Mouse (Mus musculus): ENCODE data around the gene Ipo13. TPM values are rescaled to one million over a fixed set of nuclear protein-coding genes. Genes with fewer than 3 reads are reported as not detected.

The Ipo13 gene
- polyA plus RNA-seq, 1 experiment, result 62.2 TPM

- Histone ChIP-seq H3K36me3 (ENCODE audit: control insufficient read depth, insufficient read depth) (peaks cover 43% of the 10 kb centered on the region), H3K4me2 (ENCODE audit: low read depth) (no peak overlapping the region), H3K4me3 (no peak overlapping the region), H3ac (ENCODE audit: control insufficient read depth, insufficient read length) (no peak overlapping the region), H3K27me3 (ENCODE audit: control insufficient read depth, insufficient read depth, insufficient read length) (no peaks in the 10 kb centered on the region), H3K79me2 (ENCODE audit: control insufficient read depth, insufficient read depth) (no peaks in the 10 kb centered on the region)
- no peak for TF ChIP-seq TCF12 (IDR thresholded peaks at IDR 0.05; ENCODE audit: insufficient read depth, poor library complexity, severe bottlenecking)
- TF ChIP-seq POLR2AphosphoS2 (IDR thresholded peaks at IDR 0.05; ENCODE audit: insufficient read length, low read depth), result no peak
- no peak for TF ChIP-seq SRF (IDR thresholded peaks at IDR 0.05; ENCODE audit: control insufficient read depth, insufficient read length, low read depth)
- TF ChIP-seq TCF3 (IDR thresholded peaks at IDR 0.05; ENCODE audit: insufficient read length, low read depth), result no peak
- TF ChIP-seq USF1 (IDR thresholded peaks at IDR 0.05; ENCODE audit: low read depth), result no peak
- TF ChIP-seq CEBPB (IDR thresholded peaks at IDR 0.05; ENCODE audit: insufficient read depth, poor library complexity, severe bottlenecking), result no peak
- no peak for TF ChIP-seq MAX (IDR thresholded peaks at IDR 0.05; ENCODE audit: low read depth)
- TF ChIP-seq MYOG (IDR thresholded peaks at IDR 0.05; ENCODE audit: control insufficient read depth in 1 of 3, insufficient read depth in 1 of 3, insufficient read length in 2 of 3, low read depth in 2 of 3), result no peak
- no peak for TF ChIP-seq MYOD1 (IDR thresholded peaks at IDR 0.05; ENCODE audit: control insufficient read depth in 1 of 3, insufficient read length in 2 of 3, low read depth in 2 of 3)
- no peak for TF ChIP-seq REST (IDR thresholded peaks at IDR 0.05; ENCODE audit: insufficient read depth, insufficient read length)
Observed at GRCm38 (mm10) chr4:117898111-117898510, 16.7 kb downstream of the Ipo13 start.

- TF ChIP-seq MYOD1 (IDR thresholded peaks at IDR 0.05; ENCODE audit: control insufficient read depth in 1 of 3, insufficient read length in 2 of 3, low read depth in 2 of 3) (no peak), CEBPB (IDR thresholded peaks at IDR 0.05; ENCODE audit: insufficient read depth, poor library complexity, severe bottlenecking) (no peak), POLR2A (IDR thresholded peaks at IDR 0.05; ENCODE audit: insufficient read length, low read depth) (no peak), USF1 (IDR thresholded peaks at IDR 0.05; ENCODE audit: low read depth) (no peak), MYOG (IDR thresholded peaks at IDR 0.05; ENCODE audit: control insufficient read depth in 1 of 3, insufficient read depth in 1 of 3, insufficient read length in 2 of 3, low read depth in 2 of 3) (no peak), TCF12 (IDR thresholded peaks at IDR 0.05; ENCODE audit: insufficient read depth, poor library complexity, severe bottlenecking) (no peak), TCF3 (IDR thresholded peaks at IDR 0.05; ENCODE audit: insufficient read length, low read depth) (no peak), SRF (IDR thresholded peaks at IDR 0.05; ENCODE audit: control insufficient read depth, insufficient read length, low read depth) (no peak), REST (IDR thresholded peaks at IDR 0.05; ENCODE audit: insufficient read depth, insufficient read length) (no peak), MAX (IDR thresholded peaks at IDR 0.05; ENCODE audit: low read depth) (no peak), E2F4 (IDR thresholded peaks at IDR 0.05; ENCODE audit: insufficient read depth) (no peak), POLR2AphosphoS2 (IDR thresholded peaks at IDR 0.05; ENCODE audit: insufficient read length, low read depth) (no peak)
- Histone ChIP-seq H3K27me3 (ENCODE audit: control insufficient read depth, insufficient read depth, insufficient read length) (no peaks in the 10 kb centered on the region), H3K4me2 (ENCODE audit: low read depth) (no peak overlapping the region), H3ac (ENCODE audit: control insufficient read depth, insufficient read length) (no peak overlapping the region), H3K79me2 (ENCODE audit: control insufficient read depth, insufficient read depth) (no peaks in the 10 kb centered on the region), H3K4me3 (no peak overlapping the region), H3K36me3 (ENCODE audit: control insufficient read depth, insufficient read depth) (peaks cover 30% of the 10 kb centered on the region)
Observed at GRCm38 (mm10) chr4:117896031-117896430, 18.8 kb downstream of the Ipo13 start.

DNA sequence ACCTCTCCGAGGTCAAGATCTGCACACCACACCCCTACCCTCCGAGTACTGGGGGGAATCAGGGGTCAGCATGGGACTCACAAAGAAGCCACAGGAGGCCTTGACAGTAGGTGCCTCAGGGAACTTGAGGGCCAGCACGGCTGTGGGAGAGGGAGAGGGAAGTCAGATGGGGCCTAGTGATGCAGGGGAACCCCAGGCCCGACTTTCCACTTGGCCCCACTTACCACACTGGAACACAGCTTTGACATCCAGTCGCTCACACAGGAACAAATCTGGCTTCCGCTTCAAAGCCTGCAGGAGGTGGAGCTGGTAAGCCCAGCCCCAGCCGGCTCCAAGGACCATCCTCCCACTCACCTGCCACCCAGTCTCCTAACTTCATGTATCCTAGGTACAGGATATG lies 19.5 kb downstream of the Ipo13 start:
- Histone ChIP-seq H3K36me3 (ENCODE audit: control insufficient read depth, insufficient read depth) (peaks cover 30% of the 10 kb centered on the region), H3K4me2 (ENCODE audit: low read depth) (no peak overlapping the region), H3ac (ENCODE audit: control insufficient read depth, insufficient read length) (no peak overlapping the region), H3K79me2 (ENCODE audit: control insufficient read depth, insufficient read depth) (no peaks in the 10 kb centered on the region), H3K4me3 (no peak overlapping the region), H3K27me3 (ENCODE audit: control insufficient read depth, insufficient read depth, insufficient read length) (no peaks in the 10 kb centered on the region)
- no peak for TF ChIP-seq E2F4 (IDR thresholded peaks at IDR 0.05; ENCODE audit: insufficient read depth)
- TF ChIP-seq CEBPB (IDR thresholded peaks at IDR 0.05; ENCODE audit: insufficient read depth, poor library complexity, severe bottlenecking), result no peak
- TF ChIP-seq REST (IDR thresholded peaks at IDR 0.05; ENCODE audit: insufficient read depth, insufficient read length), result no peak
- no peak for TF ChIP-seq USF1 (IDR thresholded peaks at IDR 0.05; ENCODE audit: low read depth)
- TF ChIP-seq MYOD1 (IDR thresholded peaks at IDR 0.05; ENCODE audit: control insufficient read depth in 1 of 3, insufficient read length in 2 of 3, low read depth in 2 of 3), result no peak
- TF ChIP-seq TCF12 (IDR thresholded peaks at IDR 0.05; ENCODE audit: insufficient read depth, poor library complexity, severe bottlenecking), result no peak
- TF ChIP-seq SRF (IDR thresholded peaks at IDR 0.05; ENCODE audit: control insufficient read depth, insufficient read length, low read depth), result no peak

GRCm38 (mm10) chr4:117894601-117895000 lies 20.2 kb downstream of the Ipo13 start:
- Histone ChIP-seq H3K36me3 (ENCODE audit: control insufficient read depth, insufficient read depth) (peaks cover 25% of the 10 kb centered on the region), H3ac (ENCODE audit: control insufficient read depth, insufficient read length) (no peak overlapping the region)
- TF ChIP-seq SRF (IDR thresholded peaks at IDR 0.05; ENCODE audit: control insufficient read depth, insufficient read length, low read depth) (no peak), MYOD1 (IDR thresholded peaks at IDR 0.05; ENCODE audit: control insufficient read depth in 1 of 3, insufficient read length in 2 of 3, low read depth in 2 of 3) (no peak), MAX (IDR thresholded peaks at IDR 0.05; ENCODE audit: low read depth) (no peak), TCF12 (IDR thresholded peaks at IDR 0.05; ENCODE audit: insufficient read depth, poor library complexity, severe bottlenecking) (no peak), REST (IDR thresholded peaks at IDR 0.05; ENCODE audit: insufficient read depth, insufficient read length) (no peak), E2F4 (IDR thresholded peaks at IDR 0.05; ENCODE audit: insufficient read depth) (no peak), USF1 (IDR thresholded peaks at IDR 0.05; ENCODE audit: low read depth) (no peak), POLR2A (IDR thresholded peaks at IDR 0.05; ENCODE audit: insufficient read length, low read depth) (no peak), POLR2AphosphoS2 (IDR thresholded peaks at IDR 0.05; ENCODE audit: insufficient read length, low read depth) (no peak), CEBPB (IDR thresholded peaks at IDR 0.05; ENCODE audit: insufficient read depth, poor library complexity, severe bottlenecking) (no peak), MYOG (IDR thresholded peaks at IDR 0.05; ENCODE audit: control insufficient read depth in 1 of 3, insufficient read depth in 1 of 3, insufficient read length in 2 of 3, low read depth in 2 of 3) (no peak), TCF3 (IDR thresholded peaks at IDR 0.05; ENCODE audit: insufficient read length, low read depth) (no peak)

GRCm38 (mm10) chr4:117893376-117893775 lies 21.4 kb downstream of the Ipo13 start:
- Histone ChIP-seq H3ac (ENCODE audit: control insufficient read depth, insufficient read length) (no peak overlapping the region), H3K4me2 (ENCODE audit: low read depth) (no peak overlapping the region), H3K79me2 (ENCODE audit: control insufficient read depth, insufficient read depth) (no peaks in the 10 kb centered on the region), H3K4me3 (no peak overlapping the region), H3K36me3 (ENCODE audit: control insufficient read depth, insufficient read depth) (peaks cover 16% of the 10 kb centered on the region), H3K27me3 (ENCODE audit: control insufficient read depth, insufficient read depth, insufficient read length) (no peaks in the 10 kb centered on the region)
- no peak for TF ChIP-seq MYOG (IDR thresholded peaks at IDR 0.05; ENCODE audit: control insufficient read depth in 1 of 3, insufficient read depth in 1 of 3, insufficient read length in 2 of 3, low read depth in 2 of 3)
- peak; percentile 96 for TF ChIP-seq REST (IDR thresholded peaks at IDR 0.05; ENCODE audit: insufficient read depth, insufficient read length)
- no peak for TF ChIP-seq MYOD1 (IDR thresholded peaks at IDR 0.05; ENCODE audit: control insufficient read depth in 1 of 3, insufficient read length in 2 of 3, low read depth in 2 of 3)
- peak; percentile 32 for TF ChIP-seq POLR2AphosphoS2 (IDR thresholded peaks at IDR 0.05; ENCODE audit: insufficient read length, low read depth)

More at GRCm38 (mm10) chr4:117894601-117895000, 20.2 kb downstream of the Ipo13 start:
- H3K4me3 ChIP-seq, result no peak overlapping the region
- no peak overlapping the region for H3K4me2 ChIP-seq (ENCODE audit: low read depth)
- no peaks in the 10 kb centered on the region for H3K79me2 ChIP-seq (ENCODE audit: control insufficient read depth, insufficient read depth)
- no peaks in the 10 kb centered on the region for H3K27me3 ChIP-seq (ENCODE audit: control insufficient read depth, insufficient read depth, insufficient read length)

Data from myocyte (in vitro differentiated cells).